Comparison of ENCODE assay signal across 11 mouse cellular contexts in the genomic region with DNA sequence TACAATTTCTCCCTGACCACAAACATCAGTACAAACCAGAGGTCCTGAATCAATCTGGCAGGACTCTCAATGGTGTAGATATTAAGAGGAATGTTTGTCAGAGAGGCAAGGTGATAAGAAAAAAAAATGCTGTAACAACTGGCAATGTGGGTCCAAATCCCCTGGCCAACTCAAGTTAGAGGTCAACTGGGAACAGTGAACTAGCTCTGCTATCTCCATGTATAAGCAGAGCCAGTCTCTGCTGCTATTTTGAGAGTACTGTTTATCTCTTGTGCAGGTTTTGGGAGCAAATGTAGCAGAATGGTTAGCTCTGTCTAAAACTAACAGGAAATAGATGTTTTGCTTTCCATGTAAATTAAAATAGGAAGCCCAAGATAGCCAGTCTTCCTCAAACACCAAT.
"Had no signal": no experiment of that assay in that cellular context is flagged by ENCODE, and none has a peak within 500 bp of the region (broad histone marks: within the 10 kb centered on the region; RNA-seq: fewer than 3 reads in every experiment).

No protein-coding gene starts in this region.

- H3K4me3 ChIP-seq: left cerebral cortex, adult 2 months; limb, embryonic 15.5 days; midbrain, embryonic 12.5 days; neural tube, embryonic 13.5 days; stomach, embryonic 15.5 days had no signal

- H3K4me1 ChIP-seq: limb, embryonic 15.5 days; midbrain, embryonic 12.5 days; neural tube, embryonic 13.5 days; stomach, embryonic 15.5 days had no signal

- H3K36me3 ChIP-seq: limb, embryonic 15.5 days; midbrain, embryonic 12.5 days; neural tube, embryonic 13.5 days; stomach, embryonic 15.5 days had no signal

- H3K27me3 ChIP-seq: limb, embryonic 15.5 days; midbrain, embryonic 12.5 days; neural tube, embryonic 13.5 days; stomach, embryonic 15.5 days had no signal

- H3K9me3 ChIP-seq: limb, embryonic 15.5 days; midbrain, embryonic 12.5 days; neural tube, embryonic 13.5 days; stomach, embryonic 15.5 days had no signal

- ATAC-seq: midbrain, embryonic 16.5 days had no signal

- H3K4me2 ChIP-seq: limb, embryonic 15.5 days; midbrain, embryonic 12.5 days; neural tube, embryonic 13.5 days; stomach, embryonic 15.5 days had no signal

- H3K27ac ChIP-seq: left cerebral cortex, adult 2 months; limb, embryonic 15.5 days; liver, embryonic 14.5 days; midbrain, embryonic 12.5 days; neural tube, embryonic 13.5 days; stomach, embryonic 15.5 days had no signal

- DNase-seq: kidney, postnatal 25 days; lung, adult 18-20 months; right cerebral cortex, postnatal 14 days; thymus, postnatal 4 days had no signal

- H3K9ac ChIP-seq: limb, embryonic 15.5 days; liver, embryonic 14.5 days; midbrain, embryonic 12.5 days; neural tube, embryonic 13.5 days; stomach, embryonic 15.5 days had no signal
